Mouse (Mus musculus): ENCODE results near the gene Dll3. TPM values are rescaled to one million over a fixed set of nuclear protein-coding genes. Genes with fewer than 3 reads are reported as not detected.

Dll3 gene
- total RNA-seq, 4 experiments from 2014 or later: 0.59 to 2.9 (median 0.95) TPM

DNA sequence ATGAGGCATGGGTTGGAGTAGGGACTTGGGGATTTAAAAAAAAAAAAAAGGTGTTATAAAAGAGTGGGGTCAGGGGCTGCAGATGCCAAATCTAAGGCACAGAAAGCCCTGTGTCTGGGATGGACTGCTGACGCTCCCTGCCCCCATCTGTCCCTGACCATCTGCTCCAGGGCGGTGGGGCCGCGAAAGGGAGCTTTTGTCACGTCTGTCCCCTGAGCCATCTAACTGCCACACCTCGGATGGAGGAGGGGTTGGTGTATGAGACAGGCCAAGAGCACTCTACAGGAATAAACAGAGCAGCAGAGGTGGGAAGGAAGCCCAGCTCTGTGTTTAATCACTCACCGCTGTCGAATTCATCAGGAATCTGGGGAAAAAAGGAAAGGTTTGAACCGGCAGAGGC lies 7.7 kb upstream of the Dll3 start:
- no peak for DNase-seq (ENCODE audit: low spot score in 2 of 2)

GRCm38 (mm10) chr7:28306216-28306615 lies 4.2 kb upstream of the Dll3 start:
- DNase-seq (ENCODE audit: low spot score in 2 of 2): no peak

DNA sequence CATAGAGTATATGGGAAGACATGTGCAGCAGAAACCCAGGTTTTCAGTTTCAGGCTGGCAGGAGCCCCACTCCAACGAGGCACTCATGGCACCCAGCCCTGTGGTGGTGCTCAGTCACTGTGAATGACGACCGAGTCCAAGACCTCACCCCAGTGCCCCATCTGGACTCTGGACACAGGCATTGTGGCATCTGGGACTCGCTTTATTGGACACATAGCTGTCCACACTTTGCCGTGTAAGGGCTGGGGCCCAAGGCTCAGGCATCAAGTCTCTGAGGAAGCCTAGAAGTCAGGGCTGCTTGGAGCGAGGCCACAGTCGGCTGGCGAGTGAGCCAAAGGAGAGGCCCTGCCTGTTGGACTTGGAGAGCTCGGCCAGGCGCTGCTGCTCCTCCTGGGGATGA lies 3.6 kb upstream of the Dll3 start:
- no peak for DNase-seq (ENCODE audit: low spot score in 2 of 2)

DNA sequence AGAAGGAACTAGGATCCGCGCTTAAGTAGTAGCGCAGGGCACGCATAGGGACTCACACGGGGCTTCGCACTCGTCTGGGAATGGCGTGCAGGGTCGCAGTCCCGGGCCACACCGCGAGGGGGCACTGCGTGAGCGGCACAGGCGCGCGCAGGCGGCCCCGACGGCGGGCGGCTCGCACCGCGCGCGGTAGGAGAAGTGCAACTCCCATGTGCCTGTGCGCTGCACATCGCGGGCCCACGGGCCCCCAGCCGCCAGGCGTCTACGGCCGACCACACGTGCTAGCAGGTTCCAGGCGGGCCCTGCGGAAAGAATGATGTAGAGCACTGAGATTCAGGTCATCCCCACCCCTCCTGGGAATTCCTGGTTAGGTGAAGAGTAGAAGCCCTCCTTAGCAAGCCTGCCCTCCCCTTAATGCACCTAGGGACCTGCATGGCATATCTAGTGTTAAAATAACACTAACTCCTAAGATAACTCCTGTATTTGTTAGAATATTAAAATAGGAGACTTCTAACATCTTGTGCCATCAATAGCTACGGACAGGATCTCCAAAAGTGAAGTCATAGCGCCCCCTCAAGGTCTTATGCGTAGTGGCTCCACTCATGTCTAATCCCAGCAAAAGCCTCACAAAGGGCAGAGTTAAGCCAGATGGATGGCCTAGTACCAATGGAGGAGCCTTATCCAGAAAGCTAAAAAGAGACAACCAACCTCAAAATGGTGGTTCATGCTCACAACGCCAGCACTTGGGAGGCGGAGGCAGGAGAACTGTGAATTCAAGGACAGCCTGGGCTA lies 3.0 kb downstream of the Dll3 start:
- no peak for DNase-seq (ENCODE audit: low spot score in 2 of 2)

DNA sequence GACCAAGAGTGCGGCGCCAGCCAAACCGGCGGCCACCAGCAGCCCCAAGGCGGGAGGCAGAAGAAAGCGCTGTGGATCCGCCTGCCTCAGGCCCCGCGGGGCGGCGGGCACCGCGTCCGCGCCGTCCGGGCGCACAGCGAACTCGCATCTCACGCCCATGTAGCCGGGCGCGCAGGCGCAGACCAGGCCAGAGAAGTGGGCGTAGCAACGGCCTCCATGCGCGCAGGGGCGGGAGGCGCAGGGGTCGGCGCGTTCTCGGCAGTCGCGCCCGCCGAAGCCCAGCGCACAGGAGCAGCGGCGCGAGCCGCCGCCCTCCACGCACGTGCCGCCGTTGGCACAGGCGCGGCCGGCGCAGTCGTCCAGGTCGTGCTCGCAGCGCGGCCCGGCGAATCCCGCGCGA lies 7.6 kb downstream of the Dll3 start:
- peak in 1 of 2 experiments; percentile 60 for DNase-seq (ENCODE audit: low spot score in 2 of 2)

- DNase-seq (ENCODE audit: low spot score in 2 of 2): no peak
These were observed 11.1 kb downstream of the Dll3 start, which contains the start of gene Selenov for GRCm38 (mm10) chr7:28290638-28291590. TSS of gene Selenov (minus strand) at chr7:28291186.

GRCm38 (mm10) chr7:28290165-28290564 lies 11.9 kb downstream of the Dll3 start:
- DNase-seq (ENCODE audit: low spot score in 2 of 2): no peak

GRCm38 (mm10) chr7:28280630-28281029 lies 21.4 kb downstream of the Dll3 start:
- no peak for DNase-seq (ENCODE audit: low spot score in 2 of 2)

- DNase-seq (ENCODE audit: low spot score in 2 of 2): no peak
These were observed 23.8 kb downstream of the Dll3 start for GRCm38 (mm10) chr7:28278279-28278652.

DNA sequence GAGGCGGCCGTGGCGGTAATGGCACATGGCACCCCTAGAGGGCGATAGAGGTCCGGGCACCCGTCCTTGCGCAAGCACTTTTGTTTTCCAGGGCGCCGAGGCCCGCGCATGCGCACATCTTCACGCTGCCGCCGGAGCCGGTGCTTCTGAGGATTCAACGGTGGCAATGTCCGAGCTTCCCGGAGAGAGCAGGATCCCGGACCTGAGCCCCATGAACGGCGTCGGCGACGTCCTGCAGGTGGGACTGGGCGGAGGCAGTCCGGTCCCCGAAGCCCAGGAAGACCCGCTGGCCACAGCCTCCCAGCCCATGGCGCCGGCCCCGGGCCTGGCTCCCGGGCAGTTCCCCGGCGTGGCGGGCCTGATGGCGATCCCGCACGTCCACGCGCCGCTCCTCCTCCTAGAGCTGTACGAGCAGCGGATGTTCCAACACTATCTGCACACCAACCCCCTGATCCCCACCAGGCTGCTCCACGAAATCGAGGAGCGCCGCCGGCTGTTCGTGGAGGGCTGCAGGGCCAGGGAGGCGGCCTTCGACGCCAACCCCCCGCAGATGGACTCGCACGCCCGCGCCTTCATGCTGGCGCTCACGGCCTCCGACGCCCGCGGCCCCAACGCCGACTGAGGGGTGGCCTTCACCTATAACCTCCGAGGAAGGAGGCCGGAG lies 24.3 kb downstream of the Dll3 start, which contains the start of gene Eid2b:
TSS of gene Eid2b (plus strand) at position 125 of the 664 bp plus-strand sequence.
- DNase-seq (ENCODE audit: low spot score in 2 of 2): peak; percentile 82 to 97

DNA sequence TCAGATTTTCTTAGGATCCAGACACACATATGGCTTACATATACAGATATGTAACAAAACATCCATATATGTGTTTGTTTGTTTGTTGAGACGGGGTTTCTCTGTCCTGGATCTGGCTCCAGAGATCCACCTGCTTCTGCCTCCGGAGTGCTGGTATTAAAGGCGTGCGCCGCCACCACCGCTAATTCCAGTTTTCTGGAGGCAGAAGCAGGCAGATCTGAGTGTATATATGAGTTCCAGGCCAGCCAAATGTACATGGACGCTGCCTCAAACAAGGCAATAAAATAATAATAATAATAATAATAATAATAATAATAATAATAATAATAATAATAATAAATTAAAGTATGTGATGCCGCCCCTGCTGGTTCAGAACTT lies 24.8 kb downstream of the Dll3 start:
- no peak for DNase-seq (ENCODE audit: low spot score in 2 of 2)

GRCm38 (mm10) chr7:28271761-28272160 lies 30.3 kb downstream of the Dll3 start:
- DNase-seq (ENCODE audit: low spot score in 2 of 2): no peak

- DNase-seq (ENCODE audit: low spot score in 2 of 2): no peak
These were observed 32.7 kb downstream of the Dll3 start for GRCm38 (mm10) chr7:28269355-28269754.

DNA sequence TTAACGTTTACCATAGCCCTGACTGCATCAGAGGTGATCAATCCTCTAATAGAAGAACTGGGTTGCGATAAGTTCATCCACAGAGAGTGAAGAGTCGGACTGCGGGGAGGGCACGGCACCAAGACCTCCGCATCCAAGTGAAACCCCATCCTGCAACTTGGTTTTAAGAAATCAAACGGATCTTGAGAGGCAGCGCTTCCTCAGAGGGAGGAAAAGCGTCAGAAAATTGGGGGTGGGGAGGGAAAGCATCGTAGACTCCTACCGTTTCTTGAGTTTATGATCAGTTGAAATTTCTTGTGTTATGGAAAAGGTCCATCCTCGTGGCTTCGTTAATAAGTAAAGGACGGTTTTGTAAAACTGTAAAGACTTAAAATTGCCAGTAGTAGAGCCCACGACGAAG lies 33.5 kb downstream of the Dll3 start:
- no peak for DNase-seq (ENCODE audit: low spot score in 2 of 2)

GRCm38 (mm10) chr7:28268042-28268531 lies 34.0 kb downstream of the Dll3 start:
- DNase-seq (ENCODE audit: low spot score in 2 of 2): peak; percentile 40 to 42

- peak; percentile 68 to 90 for DNase-seq (ENCODE audit: low spot score in 2 of 2)
These were observed 34.7 kb downstream of the Dll3 start, which contains the start of gene Eid2 for GRCm38 (mm10) chr7:28267129-28268041. TSS of gene Eid2 (plus strand) at chr7:28267881.

GRCm38 (mm10) chr7:28265391-28265790 lies 36.6 kb downstream of the Dll3 start:
- no peak for DNase-seq (ENCODE audit: low spot score in 2 of 2)

- DNase-seq (ENCODE audit: low spot score in 2 of 2): no peak
These were observed 38.3 kb downstream of the Dll3 start for GRCm38 (mm10) chr7:28263786-28264185.

- no peak for DNase-seq (ENCODE audit: low spot score in 2 of 2)
These were observed 39.2 kb downstream of the Dll3 start for GRCm38 (mm10) chr7:28262861-28263260.

- DNase-seq (ENCODE audit: low spot score in 2 of 2): no peak
These were observed 46.6 kb downstream of the Dll3 start for GRCm38 (mm10) chr7:28255476-28255875.
